Mouse (Mus musculus): ENCODE data around the gene Arfgef3. TPM values are rescaled to one million over a fixed set of nuclear protein-coding genes. Genes with fewer than 3 reads are reported as not detected.

The Arfgef3 gene
- polyA plus RNA-seq, 1 experiment from 2014 or later = 0.56 TPM

DNA sequence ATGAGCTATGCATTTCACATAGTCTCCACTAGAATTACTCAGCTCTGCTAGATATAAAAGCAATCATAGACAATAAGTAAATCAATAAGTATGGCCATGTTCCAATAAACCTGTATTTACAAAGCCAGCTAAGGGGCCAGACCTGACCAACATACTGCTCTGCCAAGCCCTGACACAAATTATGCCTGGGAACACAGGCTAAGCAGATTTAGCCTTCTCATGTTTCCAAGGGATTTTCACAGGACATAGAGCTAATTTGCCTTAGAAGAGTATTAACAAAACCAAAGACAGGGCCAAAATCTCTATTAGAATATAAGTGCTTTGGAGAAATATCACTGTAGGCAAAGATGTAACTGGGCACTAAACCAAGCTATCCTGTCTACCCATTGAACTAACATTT, 42.2 kb downstream of the Arfgef3 start:
- H3K9me3 ChIP-seq (replicated peaks; ENCODE audit: control insufficient read depth, low read length) = no peaks in the 10 kb centered on the region
- no peak overlapping the region for H3K4me2 ChIP-seq
- no peaks in the 10 kb centered on the region for H3K4me1 ChIP-seq (ENCODE audit: control insufficient read depth, insufficient read depth, low read length)
- H3K9ac ChIP-seq (ENCODE audit: low read depth, low read length) = no peak overlapping the region
- no peaks in the 10 kb centered on the region for H3K27me3 ChIP-seq (ENCODE audit: control insufficient read depth, insufficient read depth, low read length)
- no peak for ATAC-seq (replicated peaks; ENCODE audit: insufficient number of reproducible peaks, low FRiP score, low TSS enrichment)
- no peaks in the 10 kb centered on the region for H3K36me3 ChIP-seq (ENCODE audit: control insufficient read depth, insufficient read depth, low read length)
- no peak overlapping the region for H3K27ac ChIP-seq (ENCODE audit: low read depth, low read length)
- H3K4me3 ChIP-seq (ENCODE audit: low read depth, low read length) = no peak overlapping the region

DNA sequence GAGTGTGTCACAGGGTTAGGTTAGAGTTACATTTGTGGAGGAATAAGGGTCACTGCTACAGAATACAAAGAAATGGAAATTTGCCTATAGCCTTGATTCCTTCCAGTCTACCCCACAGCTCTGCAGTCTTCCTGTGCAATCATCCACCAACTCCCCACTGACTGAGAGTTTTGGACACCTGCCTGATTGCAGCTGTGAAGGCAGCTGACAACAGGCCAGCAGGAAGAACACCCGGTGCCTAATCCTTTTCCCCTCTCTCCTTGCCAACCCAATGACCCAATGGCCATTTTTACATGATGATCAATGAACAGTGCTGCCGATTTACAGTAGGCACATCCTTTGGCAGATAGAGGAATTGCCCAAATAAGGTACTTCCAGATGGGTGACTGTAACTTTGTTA, 43.6 kb downstream of the Arfgef3 start:
- Histone ChIP-seq H3K36me3 (ENCODE audit: control insufficient read depth, insufficient read depth, low read length) (no peaks in the 10 kb centered on the region), H3K4me2 (no peak overlapping the region), H3K4me1 (ENCODE audit: control insufficient read depth, insufficient read depth, low read length) (no peaks in the 10 kb centered on the region), H3K27me3 (ENCODE audit: control insufficient read depth, insufficient read depth, low read length) (no peaks in the 10 kb centered on the region), H3K9me3 (replicated peaks; ENCODE audit: control insufficient read depth, low read length) (no peaks in the 10 kb centered on the region), H3K27ac (ENCODE audit: low read depth, low read length) (no peak overlapping the region), H3K9ac (ENCODE audit: low read depth, low read length) (no peak overlapping the region), H3K4me3 (ENCODE audit: low read depth, low read length) (no peak overlapping the region)
- 58% methylated on average over 2 of the region's 2 CpGs for WGBS (ENCODE audit: insufficient replicate concordance)
- ATAC-seq (replicated peaks; ENCODE audit: insufficient number of reproducible peaks, low FRiP score, low TSS enrichment) = no peak

DNA sequence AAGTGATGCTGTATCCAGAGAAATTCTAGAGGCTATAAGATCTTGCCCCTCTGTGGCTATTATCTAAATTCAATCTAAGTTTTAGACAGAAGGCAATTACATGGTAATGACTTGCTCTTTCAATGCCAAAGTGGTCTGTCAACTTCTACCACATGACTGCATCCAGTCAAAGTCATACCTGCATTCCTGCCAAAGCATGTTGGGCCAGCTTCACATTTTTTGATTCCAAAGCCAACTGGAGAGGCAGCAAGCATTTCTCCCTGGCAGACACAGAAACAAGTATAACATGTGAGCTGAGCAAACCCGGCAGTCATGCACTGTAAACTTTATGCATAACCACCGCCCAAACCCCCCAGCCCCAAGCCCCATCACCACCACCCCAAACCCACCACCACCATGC, 44.6 kb downstream of the Arfgef3 start:
- H3K4me2 ChIP-seq = no peak overlapping the region
- H3K4me3 ChIP-seq (ENCODE audit: low read depth, low read length) = no peak overlapping the region
- H3K36me3 ChIP-seq (ENCODE audit: control insufficient read depth, insufficient read depth, low read length) = no peaks in the 10 kb centered on the region
- no peaks in the 10 kb centered on the region for H3K27me3 ChIP-seq (ENCODE audit: control insufficient read depth, insufficient read depth, low read length)
- H3K27ac ChIP-seq (ENCODE audit: low read depth, low read length) = no peak overlapping the region
- H3K9me3 ChIP-seq (replicated peaks; ENCODE audit: control insufficient read depth, low read length) = no peaks in the 10 kb centered on the region
- H3K4me1 ChIP-seq (ENCODE audit: control insufficient read depth, insufficient read depth, low read length) = no peaks in the 10 kb centered on the region
- WGBS (ENCODE audit: insufficient replicate concordance) = 71% methylated on average over 2 of the region's 2 CpGs
- ATAC-seq (replicated peaks; ENCODE audit: insufficient number of reproducible peaks, low FRiP score, low TSS enrichment) = no peak
- no peak overlapping the region for H3K9ac ChIP-seq (ENCODE audit: low read depth, low read length)

DNA sequence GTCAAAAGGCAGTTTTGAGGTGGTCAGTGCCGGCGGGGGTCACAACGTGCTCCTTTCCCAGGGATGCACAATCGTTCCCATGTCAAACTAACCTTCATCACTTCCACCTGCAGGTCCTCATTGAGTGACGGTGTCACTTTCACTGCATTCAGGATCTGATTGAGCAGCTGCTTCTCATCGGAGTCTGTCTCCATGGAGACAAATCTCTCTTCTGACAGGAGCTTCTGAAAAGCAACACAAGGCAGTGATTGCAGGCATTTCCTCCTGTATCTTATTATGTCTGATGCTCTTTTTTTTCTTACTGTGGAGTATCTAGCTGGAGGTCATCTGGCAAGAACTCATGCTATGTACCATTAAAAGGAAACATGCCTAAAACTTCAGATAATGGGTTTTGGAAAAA, 47.3 kb downstream of the Arfgef3 start:
- Histone ChIP-seq H3K4me1 (ENCODE audit: control insufficient read depth, insufficient read depth, low read length) (no peaks in the 10 kb centered on the region), H3K9ac (ENCODE audit: low read depth, low read length) (no peak overlapping the region), H3K4me3 (ENCODE audit: low read depth, low read length) (no peak overlapping the region), H3K27me3 (ENCODE audit: control insufficient read depth, insufficient read depth, low read length) (no peaks in the 10 kb centered on the region), H3K9me3 (replicated peaks; ENCODE audit: control insufficient read depth, low read length) (no peaks in the 10 kb centered on the region), H3K4me2 (no peak overlapping the region), H3K27ac (ENCODE audit: low read depth, low read length) (no peak overlapping the region), H3K36me3 (ENCODE audit: control insufficient read depth, insufficient read depth, low read length) (no peaks in the 10 kb centered on the region)
- ATAC-seq (replicated peaks; ENCODE audit: insufficient number of reproducible peaks, low FRiP score, low TSS enrichment) = no peak
- WGBS (ENCODE audit: insufficient replicate concordance) = 51% methylated on average over 6 of the region's 6 CpGs

- Histone ChIP-seq H3K4me1 (ENCODE audit: control insufficient read depth, insufficient read depth, low read length) (peaks cover 6% of the 10 kb centered on the region), H3K4me2 (no peak overlapping the region), H3K27me3 (ENCODE audit: control insufficient read depth, insufficient read depth, low read length) (no peaks in the 10 kb centered on the region), H3K27ac (ENCODE audit: low read depth, low read length) (no peak overlapping the region), H3K4me3 (ENCODE audit: low read depth, low read length) (no peak overlapping the region), H3K9me3 (replicated peaks; ENCODE audit: control insufficient read depth, low read length) (no peaks in the 10 kb centered on the region), H3K36me3 (ENCODE audit: control insufficient read depth, insufficient read depth, low read length) (no peaks in the 10 kb centered on the region), H3K9ac (ENCODE audit: low read depth, low read length) (no peak overlapping the region)
- WGBS (ENCODE audit: insufficient replicate concordance) = 41% methylated on average over 2 of the region's 2 CpGs
- no peak for ATAC-seq (replicated peaks; ENCODE audit: insufficient number of reproducible peaks, low FRiP score, low TSS enrichment)
Measured at GRCm38 (mm10) chr10:18688234-18688633, 55.5 kb downstream of the Arfgef3 start.

DNA sequence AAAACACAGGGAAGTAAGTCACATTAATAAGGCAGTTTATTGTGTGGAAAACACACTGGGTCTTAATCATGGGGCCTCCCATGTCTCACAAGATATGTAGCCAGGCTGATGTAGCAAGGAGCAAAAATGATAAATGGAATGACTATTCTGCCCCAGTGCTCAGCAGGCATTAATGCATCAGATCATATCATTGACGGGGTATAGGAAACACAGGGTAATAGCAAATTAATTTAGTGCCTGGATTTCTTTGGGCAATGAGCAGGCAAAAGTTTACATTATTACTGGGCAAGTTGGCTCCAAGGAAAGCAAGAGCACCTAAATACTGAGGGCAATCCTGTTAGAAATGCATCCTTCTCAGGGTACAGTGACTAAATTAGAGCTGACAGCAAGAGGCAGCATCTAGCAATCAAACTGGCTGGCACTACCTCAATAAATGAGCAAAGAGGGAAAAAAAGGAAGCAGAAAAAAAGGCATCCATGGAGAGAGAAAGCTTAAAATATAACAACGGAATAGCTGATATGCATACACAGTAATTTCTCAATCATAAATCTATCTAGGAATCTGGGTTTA, 62.3 kb downstream of the Arfgef3 start:
- H3K36me3 ChIP-seq (ENCODE audit: control insufficient read depth, insufficient read depth, low read length) = no peaks in the 10 kb centered on the region
- H3K4me3 ChIP-seq (ENCODE audit: low read depth, low read length) = no peak overlapping the region
- H3K4me2 ChIP-seq = no peak overlapping the region
- no peak overlapping the region for H3K9ac ChIP-seq (ENCODE audit: low read depth, low read length)
- WGBS (ENCODE audit: insufficient replicate concordance) = 86% methylated on average over 2 of the region's 2 CpGs
- H3K9me3 ChIP-seq (replicated peaks; ENCODE audit: control insufficient read depth, low read length) = no peaks in the 10 kb centered on the region
- H3K4me1 ChIP-seq (ENCODE audit: control insufficient read depth, insufficient read depth, low read length) = no peaks in the 10 kb centered on the region
- H3K27ac ChIP-seq (ENCODE audit: low read depth, low read length) = no peak overlapping the region
- H3K27me3 ChIP-seq (ENCODE audit: control insufficient read depth, insufficient read depth, low read length) = no peaks in the 10 kb centered on the region
- no peak for ATAC-seq (replicated peaks; ENCODE audit: insufficient number of reproducible peaks, low FRiP score, low TSS enrichment)

GRCm38 (mm10) chr10:18680661-18681384, 62.9 kb downstream of the Arfgef3 start:
- H3K4me1 ChIP-seq (ENCODE audit: control insufficient read depth, insufficient read depth, low read length) = no peaks in the 10 kb centered on the region
- no peak overlapping the region for H3K4me3 ChIP-seq (ENCODE audit: low read depth, low read length)
- WGBS (ENCODE audit: insufficient replicate concordance) = 64% methylated on average over 3 of the region's 3 CpGs
- ATAC-seq (replicated peaks; ENCODE audit: insufficient number of reproducible peaks, low FRiP score, low TSS enrichment) = no peak
- H3K4me2 ChIP-seq = no peak overlapping the region
- no peaks in the 10 kb centered on the region for H3K36me3 ChIP-seq (ENCODE audit: control insufficient read depth, insufficient read depth, low read length)
- no peaks in the 10 kb centered on the region for H3K9me3 ChIP-seq (replicated peaks; ENCODE audit: control insufficient read depth, low read length)
- H3K27ac ChIP-seq (ENCODE audit: low read depth, low read length) = no peak overlapping the region
- H3K9ac ChIP-seq (ENCODE audit: low read depth, low read length) = no peak overlapping the region
- no peaks in the 10 kb centered on the region for H3K27me3 ChIP-seq (ENCODE audit: control insufficient read depth, insufficient read depth, low read length)

- H3K4me3 ChIP-seq (ENCODE audit: low read depth, low read length) = no peak overlapping the region
- 69% methylated on average over 4 of the region's 4 CpGs for WGBS (ENCODE audit: insufficient replicate concordance)
- no peaks in the 10 kb centered on the region for H3K36me3 ChIP-seq (ENCODE audit: control insufficient read depth, insufficient read depth, low read length)
- H3K27me3 ChIP-seq (ENCODE audit: control insufficient read depth, insufficient read depth, low read length) = no peaks in the 10 kb centered on the region
- ATAC-seq (replicated peaks; ENCODE audit: insufficient number of reproducible peaks, low FRiP score, low TSS enrichment) = no peak
- no peaks in the 10 kb centered on the region for H3K4me1 ChIP-seq (ENCODE audit: control insufficient read depth, insufficient read depth, low read length)
- no peak overlapping the region for H3K9ac ChIP-seq (ENCODE audit: low read depth, low read length)
- H3K9me3 ChIP-seq (replicated peaks; ENCODE audit: control insufficient read depth, low read length) = no peaks in the 10 kb centered on the region
- H3K27ac ChIP-seq (ENCODE audit: low read depth, low read length) = no peak overlapping the region
- H3K4me2 ChIP-seq = no peak overlapping the region
Measured at GRCm38 (mm10) chr10:18678836-18679235, 64.9 kb downstream of the Arfgef3 start.

- H3K4me3 ChIP-seq (ENCODE audit: low read depth, low read length) = no peak overlapping the region
- H3K4me2 ChIP-seq = no peak overlapping the region
- no peaks in the 10 kb centered on the region for H3K36me3 ChIP-seq (ENCODE audit: control insufficient read depth, insufficient read depth, low read length)
- H3K4me1 ChIP-seq (ENCODE audit: control insufficient read depth, insufficient read depth, low read length) = no peaks in the 10 kb centered on the region
- H3K27ac ChIP-seq (ENCODE audit: low read depth, low read length) = no peak overlapping the region
- 87% methylated on average over 11 of the region's 11 CpGs for WGBS (ENCODE audit: insufficient replicate concordance)
- no peaks in the 10 kb centered on the region for H3K9me3 ChIP-seq (replicated peaks; ENCODE audit: control insufficient read depth, low read length)
- H3K9ac ChIP-seq (ENCODE audit: low read depth, low read length) = no peak overlapping the region
- no peak for ATAC-seq (replicated peaks; ENCODE audit: insufficient number of reproducible peaks, low FRiP score, low TSS enrichment)
- no peaks in the 10 kb centered on the region for H3K27me3 ChIP-seq (ENCODE audit: control insufficient read depth, insufficient read depth, low read length)
Measured at GRCm38 (mm10) chr10:18664794-18665193, 79.0 kb downstream of the Arfgef3 start.
